Mouse (Mus musculus) adrenal gland, adult 18-20 months (tissue): ENCODE measurements around the gene Crnkl1. TPM values are rescaled to one million over a fixed set of nuclear protein-coding genes. Genes with fewer than 3 reads are reported as not detected.

Source experiments
- DNase-seq, 2 experiments: peaks; one replicate each; pipeline ENCODE4 v3.0.0; 2021 to 2022; ENCODE audit warnings: low spot score in 2 of 2
- microRNA-seq, 2 experiments: library from miRNA; unstranded; fragments of <30 nt; microRNA quantifications; one replicate each; pipeline ENCODE4 v1.2.0; 2021; ENCODE audit warnings: borderline number of aligned reads in 2 of 2
- total RNA-seq, 2 experiments: library from RNA; stranded (reverse); gene quantifications; 1 replicate in 1 of 2; 2 replicates in 1 of 2; pipeline ENCODE4 v1.2.3; 2021

Gene Crnkl1
- total RNA-seq, 2 experiments from 2014 or later = 22.4 to 22.6 TPM

DNA sequence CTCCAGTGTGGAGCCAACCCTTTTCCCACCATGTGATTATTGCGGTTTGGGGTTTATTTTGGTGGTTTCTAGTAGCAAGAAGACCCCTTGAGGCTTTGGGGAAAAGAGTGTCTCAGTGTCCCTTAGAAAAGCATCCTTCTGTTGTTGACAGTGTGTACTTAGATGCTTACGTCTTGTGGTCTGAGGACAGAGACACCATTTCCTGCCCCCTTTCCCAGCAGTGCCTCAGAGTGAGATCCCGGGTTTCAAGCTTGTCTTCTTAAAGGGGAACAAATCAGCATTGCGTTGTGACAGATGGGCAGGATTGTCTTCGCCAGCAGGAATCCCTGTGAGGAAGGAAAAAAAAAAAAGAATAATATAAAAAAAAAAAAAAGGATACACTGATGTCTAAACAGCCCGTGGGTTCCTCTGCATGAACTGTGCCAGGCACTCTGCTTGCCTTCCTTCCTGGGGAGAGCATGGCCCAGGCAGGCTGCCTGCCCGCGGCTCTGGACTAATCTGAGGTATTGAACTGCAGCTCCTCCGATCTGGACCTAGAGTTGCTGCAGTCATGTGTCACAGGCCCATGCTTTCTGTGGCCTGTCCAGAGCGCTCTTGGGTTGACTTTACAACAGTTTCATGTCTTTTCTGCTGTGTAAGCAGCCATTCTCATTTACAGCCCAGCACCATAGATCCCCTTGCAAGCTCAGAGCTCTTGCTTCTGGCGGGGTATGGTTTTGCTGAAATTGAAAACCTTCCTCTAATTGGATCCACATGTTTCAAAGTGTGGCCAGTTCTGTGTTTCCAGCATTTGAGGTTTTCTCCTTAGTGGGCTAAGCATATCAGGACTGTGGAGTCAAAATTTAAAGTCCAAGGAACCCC lies 53.7 kb downstream of the Crnkl1 start:
- DNase-seq = no peak

GRCm38 (mm10) chr2:145877191-145877590 lies 57.6 kb downstream of the Crnkl1 start:
- no peak for DNase-seq

GRCm38 (mm10) chr2:145874879-145875482 lies 59.8 kb downstream of the Crnkl1 start:
- no peak for DNase-seq

DNA sequence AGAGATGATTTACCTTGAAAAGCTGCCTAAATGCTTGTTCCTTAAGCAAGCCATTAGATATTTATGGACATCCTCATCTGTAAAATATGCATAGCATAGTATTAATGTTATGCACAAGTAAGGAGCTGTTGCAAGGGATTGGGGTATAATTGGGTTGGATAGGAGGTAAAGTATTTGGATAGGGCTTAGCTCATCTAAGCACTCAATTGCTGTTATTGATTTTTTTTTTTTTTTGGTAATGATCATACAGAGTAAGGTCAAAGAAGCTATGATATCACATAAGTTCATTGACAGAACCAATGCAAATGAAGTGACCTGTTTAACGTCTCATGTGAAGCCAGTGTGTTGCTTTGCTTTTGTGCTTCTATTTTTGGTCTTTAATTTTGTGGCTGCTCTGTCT lies 60.9 kb downstream of the Crnkl1 start:
- no peak for DNase-seq

DNA sequence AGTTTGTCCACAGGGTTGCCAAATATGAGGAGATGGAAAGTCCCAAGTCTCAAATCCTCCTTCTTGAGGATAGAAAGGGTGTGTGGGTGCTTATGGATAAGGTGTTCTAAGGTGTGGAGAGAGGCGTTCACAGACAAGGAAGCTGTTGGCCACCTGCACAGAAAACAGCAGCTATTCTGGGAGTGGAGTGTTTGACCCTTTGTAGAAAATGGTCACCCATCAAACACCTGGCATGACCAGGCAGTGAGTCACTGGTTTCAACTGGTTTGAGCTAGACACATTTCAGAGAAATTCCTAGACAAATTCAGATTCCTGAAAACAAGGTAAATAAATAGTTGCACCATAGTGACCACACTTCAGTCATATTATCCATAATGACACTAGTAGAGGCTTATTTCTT lies 62.7 kb downstream of the Crnkl1 start:
- DNase-seq = no peak

DNA sequence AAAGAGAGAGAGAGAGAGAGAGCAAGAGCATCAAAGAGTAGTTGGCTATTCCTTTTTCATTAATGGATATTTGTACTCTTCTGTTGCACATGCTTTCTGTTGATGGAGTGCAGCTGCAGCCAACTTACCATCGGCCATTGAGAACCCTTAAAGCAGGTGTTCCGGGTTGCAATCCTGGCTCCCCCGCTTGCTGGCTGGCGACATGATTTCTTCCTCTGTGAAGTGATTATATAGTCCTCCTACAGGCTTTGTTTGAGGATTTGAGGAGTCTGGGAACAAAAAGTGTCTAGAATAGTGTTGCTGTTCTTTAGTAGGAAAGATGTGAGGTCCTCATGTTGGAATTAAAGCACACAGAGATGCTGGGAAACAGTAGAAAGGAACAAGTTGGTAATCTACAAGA lies 63.5 kb downstream of the Crnkl1 start:
- DNase-seq = no peak

Small RNA genes within 50 kb of the gene (microRNA-seq; reads per million reads assigned to microRNA genes)
- 0 reads per million in 2 experiments for gene Gm25026

Other genes starting within 250 kb of the Crnkl1 start
- 10 to 100 TPM; 50.6 to 59.5 TPM for gene Naa20, start 32.9 kb downstream of the Crnkl1 start, total RNA-seq
- gene Cfap61, start 230 bp downstream of the Crnkl1 start, total RNA-seq = 10 to 100 TPM; 27.2 to 30.4 TPM